Mouse (Mus musculus) left cerebral cortex, postnatal 4 days (tissue): Measurements from ENCODE around the gene Ncoa7. TPM values are rescaled to one million over a fixed set of nuclear protein-coding genes. Genes with fewer than 3 reads are reported as not detected.

Experiments
- DNase-seq: peaks from one replicate; pipeline ENCODE4 v3.0.0-alpha.2; 2022
- intact Hi-C: fragments of 180-260 bp; cut with DNase I; formaldehyde crosslinking; loops from one replicate; pipeline ENCODE4 v1.15.1; 2025
- total RNA-seq, 2 experiments: library from RNA; stranded (reverse); gene quantifications; 2 replicates each; pipeline ENCODE4 v1.2.3; 2021

The Ncoa7 gene
- total RNA-seq, 2 experiments from 2014 or later = 63.6 to 66.2 TPM

GRCm38 (mm10) chr10:30751586-30751985 is 51.5 kb downstream of the Ncoa7 start:
- intact Hi-C loops = no loop called here
- DNase-seq = no peak

GRCm38 (mm10) chr10:30749807-30750206 is 53.3 kb downstream of the Ncoa7 start:
- DNase-seq = no peak
- intact Hi-C loops = no loop called here

DNA sequence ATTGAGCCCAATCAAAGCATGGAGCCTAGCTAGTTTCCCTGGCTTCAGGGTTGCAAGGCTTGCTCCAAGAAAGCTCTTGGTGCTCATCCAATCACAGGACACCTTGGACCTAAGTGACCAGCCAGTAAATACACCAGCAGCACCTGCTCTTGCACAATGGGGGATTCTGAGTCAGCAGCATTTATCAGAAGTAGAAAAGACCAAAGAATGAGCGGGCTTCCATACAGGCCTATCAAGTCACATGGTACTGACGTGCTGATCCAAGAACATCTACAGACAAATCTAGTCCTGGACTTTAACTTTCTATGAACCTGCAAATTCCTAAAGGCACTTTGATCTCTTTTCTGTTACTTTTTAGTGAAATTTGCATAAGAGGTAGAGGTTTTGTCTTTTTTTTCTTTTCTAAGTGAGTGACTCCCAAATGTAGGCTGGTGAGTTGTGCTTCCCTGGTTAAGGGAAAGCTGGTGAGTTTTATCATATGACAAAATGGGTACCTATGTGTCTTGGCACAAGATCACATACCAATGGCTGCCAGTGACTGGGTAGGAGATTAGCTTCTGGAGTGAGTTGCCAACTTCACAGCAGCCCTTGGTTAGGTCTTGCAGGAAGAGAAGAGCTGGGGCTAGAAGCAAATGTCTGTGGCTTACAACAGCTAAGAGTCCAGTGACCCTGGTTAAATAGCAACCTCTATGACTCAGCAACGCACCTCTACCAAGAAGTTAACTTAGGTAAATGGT is 57.7 kb downstream of the Ncoa7 start:
- intact Hi-C loops = no loop called here
- DNase-seq = peak; percentile 9

DNA sequence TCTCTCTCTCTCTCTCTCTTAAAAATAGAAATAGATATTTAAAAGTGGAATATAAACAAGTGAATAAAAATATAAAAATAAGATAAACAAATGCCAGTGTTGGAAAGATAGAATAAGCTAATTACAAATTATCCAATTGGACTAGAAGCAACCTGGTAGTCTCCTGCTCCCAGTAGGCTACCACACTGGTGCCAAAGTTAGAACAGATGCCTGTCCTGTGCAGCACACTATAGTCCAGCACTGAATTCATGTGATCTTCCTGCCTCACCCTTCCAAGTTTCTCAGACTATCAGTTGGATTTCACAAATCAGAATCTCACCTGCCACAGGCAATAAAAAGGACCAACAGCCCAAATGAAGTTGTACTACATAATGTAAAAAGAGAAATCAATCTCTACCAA is 59.9 kb downstream of the Ncoa7 start:
- no peak for DNase-seq
- intact Hi-C loops = no loop called here

DNA sequence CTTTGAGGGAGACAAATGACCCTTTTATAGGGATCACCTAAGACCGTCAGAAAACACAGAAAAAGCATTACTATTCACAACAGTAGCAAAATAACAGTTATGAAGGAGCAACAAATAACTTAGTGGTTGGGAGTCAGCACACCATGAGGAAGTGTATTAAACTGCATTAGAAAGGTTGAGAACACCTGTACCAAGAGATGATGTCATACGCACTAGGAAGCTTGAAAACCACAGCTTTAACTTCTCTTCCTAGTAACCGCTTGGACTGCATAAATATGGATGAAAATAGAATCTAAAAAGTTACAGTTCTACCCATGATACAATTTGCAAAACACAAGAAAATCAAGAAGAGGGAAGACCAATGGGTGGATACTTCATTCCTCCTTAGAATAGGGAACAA is 64.7 kb downstream of the Ncoa7 start:
- DNase-seq = no peak
- intact Hi-C loops = no loop called here

- intact Hi-C loops = no loop called here
Measured at GRCm38 (mm10) chr10:30737323-30737722, 65.8 kb downstream of the Ncoa7 start.

DNA sequence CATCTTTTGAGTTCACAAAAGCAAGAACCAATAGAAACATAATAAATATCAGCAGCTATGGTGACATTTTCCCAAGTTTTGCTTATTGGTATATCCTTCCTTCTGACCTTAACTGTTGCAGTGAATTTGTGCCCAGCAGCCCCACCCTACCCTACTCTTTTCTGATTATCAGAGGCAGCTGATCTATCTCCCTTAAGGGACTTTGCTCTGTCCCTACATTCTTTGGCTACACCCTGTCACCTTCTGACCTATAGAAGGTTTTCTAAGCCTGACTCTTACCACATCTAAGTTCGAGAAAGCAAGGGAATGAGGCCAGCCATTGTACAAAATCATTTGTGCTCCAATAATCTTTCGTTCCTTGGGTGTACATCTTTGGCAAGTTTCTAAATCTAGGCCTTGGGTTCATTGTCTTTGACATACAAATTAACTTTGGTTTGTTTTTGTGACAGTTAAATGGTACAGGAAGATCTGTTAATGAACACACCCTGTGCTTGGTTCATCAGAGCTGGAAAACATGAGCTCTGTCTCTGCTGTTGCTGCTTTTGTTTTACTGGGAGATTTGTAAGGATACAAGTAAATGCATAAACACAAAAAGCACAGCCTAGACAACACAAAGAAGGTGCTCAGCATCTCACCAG is 69.9 kb downstream of the Ncoa7 start:
- no peak for DNase-seq
- intact Hi-C loops = no loop called here

More at GRCm38 (mm10) chr10:30737323-30737722, 65.8 kb downstream of the Ncoa7 start:
- DNase-seq = no peak

DNA sequence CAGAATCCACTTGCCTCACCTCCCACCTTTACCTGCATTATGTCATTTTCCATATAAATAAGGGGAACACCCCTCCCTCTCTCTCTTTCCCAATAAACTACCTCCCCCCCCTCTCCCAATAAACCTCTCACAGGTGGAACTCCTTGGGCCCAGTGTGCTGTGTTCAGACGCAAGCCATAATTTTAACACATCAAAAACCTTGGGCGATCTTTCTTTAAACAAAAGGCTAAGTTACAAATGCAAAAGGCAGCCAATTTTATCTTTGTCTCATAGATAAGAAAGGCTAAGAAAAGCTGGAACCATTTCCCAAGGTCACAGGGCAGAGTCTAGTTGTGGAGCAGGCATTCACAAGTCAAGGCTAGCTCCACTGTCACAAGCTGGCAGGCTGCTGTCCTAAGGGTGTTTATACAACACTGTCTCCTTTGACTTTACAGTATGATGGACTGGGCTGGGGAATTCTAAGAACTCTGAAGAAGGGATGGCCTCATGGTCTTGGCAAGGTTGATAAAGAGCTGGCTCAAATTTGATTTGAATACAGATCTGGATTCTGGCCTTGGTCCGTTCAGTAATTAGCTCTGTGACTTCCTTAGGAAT is 71.7 kb downstream of the Ncoa7 start:
- no peak for DNase-seq
- intact Hi-C loops = no loop called here

DNA sequence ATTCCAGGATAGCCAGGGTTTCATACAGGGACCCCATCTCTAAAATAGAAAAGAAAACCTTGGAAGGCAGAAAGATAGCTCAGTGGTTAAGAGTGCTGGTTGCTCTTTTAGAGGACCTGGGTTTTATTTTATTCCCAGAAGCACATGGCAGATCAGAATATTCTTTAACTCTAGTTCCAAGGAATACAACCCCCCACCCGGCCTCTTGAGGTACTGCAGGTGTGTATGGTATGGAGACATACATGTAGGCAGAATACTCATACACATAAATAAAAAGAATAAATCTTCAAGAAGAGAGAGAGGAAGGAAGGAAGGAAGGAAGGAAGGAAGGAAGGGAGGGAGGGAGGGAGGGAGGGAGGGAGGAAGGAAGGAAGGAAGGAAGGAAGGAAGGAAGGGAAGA is 72.3 kb downstream of the Ncoa7 start:
- no peak for DNase-seq
- intact Hi-C loops = no loop called here

GRCm38 (mm10) chr10:30729157-30730096 is 73.7 kb downstream of the Ncoa7 start:
- intact Hi-C loops = no loop called here
- no peak for DNase-seq

GRCm38 (mm10) chr10:30723014-30723413 is 80.1 kb downstream of the Ncoa7 start:
- DNase-seq = no peak
- intact Hi-C loops = no loop called here

GRCm38 (mm10) chr10:30720556-30720955 is 82.6 kb downstream of the Ncoa7 start:
- intact Hi-C loops = no loop called here
- no peak for DNase-seq

DNA sequence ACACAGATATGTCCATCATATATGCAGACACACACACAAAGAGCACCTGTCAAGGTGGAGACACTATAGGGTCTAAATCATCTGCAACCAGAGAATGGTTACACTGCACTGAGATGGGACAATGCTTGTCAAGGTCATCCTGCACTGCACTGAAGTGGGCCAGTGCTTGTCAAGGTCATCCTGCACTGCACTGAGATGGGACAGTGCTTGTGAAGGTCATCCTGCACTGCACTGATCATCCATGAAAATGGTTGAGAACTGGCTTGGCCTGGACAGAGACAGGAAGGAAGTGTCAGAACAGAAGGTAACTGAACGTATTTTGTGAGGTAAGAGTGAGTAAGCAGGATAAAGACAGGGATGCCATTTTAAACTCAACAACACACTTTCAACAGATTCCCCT is 83.2 kb downstream of the Ncoa7 start:
- intact Hi-C loops = no loop called here
- no peak for DNase-seq

GRCm38 (mm10) chr10:30718703-30719340 is 84.3 kb downstream of the Ncoa7 start:
- intact Hi-C loops = no loop called here
- DNase-seq = peak; percentile 9

- DNase-seq = no peak
- intact Hi-C loops = no loop called here
Measured at GRCm38 (mm10) chr10:30716171-30716570, 87.0 kb downstream of the Ncoa7 start.

DNA sequence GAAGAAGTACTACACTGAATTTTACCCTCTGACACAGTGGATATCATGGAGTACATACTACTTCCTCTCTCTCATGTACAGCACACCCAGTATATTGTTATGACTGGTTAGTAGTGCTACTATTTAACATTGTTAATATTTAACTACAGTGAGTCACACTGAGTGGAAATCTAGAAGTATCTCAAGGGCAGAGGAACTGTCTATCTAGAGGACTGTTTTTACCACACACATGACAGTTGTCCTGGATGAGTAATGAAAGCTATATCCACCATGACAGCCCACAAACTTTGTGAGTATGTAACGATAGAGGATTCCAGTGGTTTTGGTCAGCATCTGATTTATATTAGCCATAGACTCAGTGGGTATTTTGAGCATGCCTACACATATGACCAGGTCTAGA is 90.6 kb downstream of the Ncoa7 start:
- DNase-seq = no peak
- intact Hi-C loops = no loop called here

DNA sequence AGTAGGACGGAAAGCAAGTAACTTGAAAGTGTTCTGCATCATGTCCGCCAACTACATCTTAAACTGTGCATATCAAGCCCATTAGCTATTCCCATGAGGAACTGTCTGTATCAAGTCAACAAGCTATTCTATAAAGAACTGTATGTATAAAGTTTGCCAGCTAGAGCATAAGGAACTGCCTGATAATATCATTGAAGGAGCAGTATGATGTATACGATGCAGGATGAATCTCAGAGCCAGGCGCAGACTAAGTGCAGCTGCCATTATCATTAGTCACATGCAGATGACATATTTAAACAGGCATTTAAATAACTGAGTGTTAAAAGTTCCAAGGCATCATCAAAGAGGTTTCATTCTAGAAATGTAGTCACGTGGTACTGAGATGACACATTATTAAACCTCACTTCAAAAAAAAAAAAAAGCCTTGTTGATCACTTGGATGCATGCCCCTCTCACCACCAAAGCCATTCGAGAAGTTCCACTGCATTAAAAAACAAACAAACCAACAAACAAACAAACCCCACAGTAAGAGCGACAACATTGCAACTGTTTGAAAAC is 93.2 kb downstream of the Ncoa7 start:
- intact Hi-C loops = no loop called here

GRCm38 (mm10) chr10:30708039-30708438 is 95.1 kb downstream of the Ncoa7 start:
- DNase-seq = no peak
- intact Hi-C loops = no loop called here

More for the DNA sequence above, 93.2 kb downstream of the Ncoa7 start:
- DNase-seq = no peak

DNA sequence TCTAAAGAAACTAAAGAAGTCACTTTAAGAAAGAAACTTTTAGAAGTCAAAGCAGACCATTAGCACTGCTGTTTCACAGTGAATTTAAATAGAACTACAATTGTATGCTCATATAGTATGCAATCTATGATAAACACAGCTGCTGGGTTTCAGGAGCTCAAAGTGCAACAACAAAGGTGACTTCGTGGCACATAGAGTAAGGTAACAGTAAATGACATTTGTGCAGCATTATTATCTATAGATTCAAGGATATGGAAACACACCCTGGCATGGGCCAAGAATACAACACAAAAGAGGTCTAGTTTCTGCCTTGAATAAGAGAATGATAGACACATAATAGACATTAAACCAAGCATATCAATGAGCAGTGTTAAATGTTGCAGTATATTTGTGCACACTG is 100.5 kb downstream of the Ncoa7 start:
- no peak for DNase-seq

GRCm38 (mm10) chr10:30686862-30687261 is 116.3 kb downstream of the Ncoa7 start:
- intact Hi-C loops = no loop called here
- DNase-seq = no peak

More for the DNA sequence above, 100.5 kb downstream of the Ncoa7 start:
- intact Hi-C loops = no loop called here
